Mouse (Mus musculus) lung, embryonic 14.5 days (tissue): Measurements from ENCODE around the gene Tm6sf2. TPM values are rescaled to one million over a fixed set of nuclear protein-coding genes. Genes with fewer than 3 reads are reported as not detected.
A peak's percentile ranks its signal among the peaks of the same experiment; 100 is the strongest.

Experiments
- ATAC-seq: fragments of 200-750 bp; cut with Nextera tagmentation; 2 replicates; pipeline ENCODE4 v1.8.0; 2017; ENCODE audit warnings: mild to moderate bottlenecking, moderate TSS enrichment, moderate library complexity; ENCODE audit not compliant: insufficient read depth
- DNase-seq: peaks from one replicate; pipeline ENCODE4 v3.0.0-alpha.2; 2015
- H3K27ac ChIP-seq: fragments of 300-500 bp; sonication (generic); 2 replicates; pipeline ENCODE4 v1.5.1; 2014; ENCODE audit warnings: low read depth, mild to moderate bottlenecking, moderate library complexity
- H3K27me3 ChIP-seq: fragments of 300-500 bp; sonication (generic); 2 replicates; pipeline ENCODE4 v1.6.1; 2014; ENCODE audit warnings: low read length, control low read depth; ENCODE audit not compliant: insufficient read depth
- H3K36me3 ChIP-seq: fragments of 300-500 bp; sonication (generic); 2 replicates; pipeline ENCODE4 v1.6.1; 2014; ENCODE audit warnings: control low read depth; ENCODE audit not compliant: insufficient read depth
- H3K4me1 ChIP-seq: fragments of 300-500 bp; sonication (generic); 2 replicates; pipeline ENCODE4 v1.6.1; 2014; ENCODE audit warnings: antibody characterized with exemption, control low read depth; ENCODE audit not compliant: insufficient read depth
- H3K4me2 ChIP-seq: fragments of 300-500 bp; sonication (generic); 2 replicates; pipeline ENCODE4 v1.6.1; 2014; ENCODE audit warnings: mild to moderate bottlenecking
- H3K4me3 ChIP-seq: fragments of 300-500 bp; sonication (generic); 2 replicates; pipeline ENCODE4 v1.5.1; 2014; ENCODE audit warnings: low read depth, low read length
- H3K9ac ChIP-seq: fragments of 300-500 bp; sonication (generic); 2 replicates; pipeline ENCODE4 v1.6.1; 2014
- H3K9me3 ChIP-seq: fragments of 300-500 bp; sonication (generic); 2 replicates; pipeline ENCODE4 v1.6.1; 2016; ENCODE audit warnings: low read depth, low read length, control low read depth
- CTCF ChIP-seq: IDR thresholded peaks from 2 replicates; pipeline ENCODE4 v1.5.1; 2016; ENCODE audit warnings: antibody characterized with exemption, low read depth
- WGBS: fragments of 180-500 bp; shearing (Covaris S2); extraction: QIAGEN DNeasy Blood & Tissue Kit; methylation state at CpG from one replicate; pipeline ENCODE4 v1.1.7; 2014; 5-methylcytosine and 5-hydroxymethylcytosine counted together
- polyA plus RNA-seq: library from polyadenylated mRNA; unstranded; fragments of >200 nt; fragmentation: Nextera tagmentation; extraction: Ambion mirVana; gene quantifications from 2 replicates; pipeline ENCODE4 v1.2.1, GENCODE M21; 2014

Tm6sf2 gene
- polyA plus RNA-seq, 1 experiment from 2014 or later, result 1.1 TPM

DNA sequence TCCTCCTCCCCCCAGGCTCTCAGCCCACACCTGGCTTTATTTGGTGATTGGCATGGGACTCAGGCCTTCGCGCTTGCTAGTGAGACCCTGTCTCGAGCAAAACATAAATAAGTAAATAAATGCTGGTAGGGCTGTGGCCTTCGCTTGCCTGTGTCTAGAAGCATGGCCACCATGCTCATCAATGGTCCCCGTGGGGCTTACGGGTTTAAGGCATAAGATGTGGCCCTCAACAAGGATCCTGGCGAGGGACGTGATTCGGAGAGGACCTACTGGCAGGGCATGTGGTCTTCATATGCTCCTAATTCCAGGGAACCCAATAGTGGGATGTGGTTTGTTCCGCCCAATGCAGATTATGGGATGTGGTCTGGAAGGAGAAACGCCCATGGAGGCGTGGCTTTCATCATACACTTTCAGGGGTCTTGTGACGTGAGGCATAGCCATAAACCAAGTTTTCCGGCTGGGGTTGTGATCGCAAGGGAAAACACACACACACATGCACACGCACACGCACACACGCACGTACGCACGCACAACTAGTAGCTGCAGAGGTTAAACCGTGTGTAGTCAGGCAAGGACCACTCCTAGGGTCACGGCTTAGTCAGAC is 38.6 kb downstream of the Tm6sf2 start:
- ATAC-seq (no peak), DNase-seq (no peak)
- no peaks in the 10 kb centered on the region for H3K4me1 ChIP-seq
- no peaks in the 10 kb centered on the region for H3K36me3 ChIP-seq
- H3K27me3 ChIP-seq, result peaks cover 47% of the 10 kb centered on the region
- H3K9me3 ChIP-seq, result no peaks in the 10 kb centered on the region
- H3K4me2 ChIP-seq, result no peak overlapping the region
- 45% methylated on average over 23 of the region's 23 CpGs for WGBS
- no peak for TF ChIP-seq CTCF
- no peak overlapping the region for H3K4me3 ChIP-seq
- H3K27ac ChIP-seq, result no peak overlapping the region
- H3K9ac ChIP-seq, result no peak overlapping the region

DNA sequence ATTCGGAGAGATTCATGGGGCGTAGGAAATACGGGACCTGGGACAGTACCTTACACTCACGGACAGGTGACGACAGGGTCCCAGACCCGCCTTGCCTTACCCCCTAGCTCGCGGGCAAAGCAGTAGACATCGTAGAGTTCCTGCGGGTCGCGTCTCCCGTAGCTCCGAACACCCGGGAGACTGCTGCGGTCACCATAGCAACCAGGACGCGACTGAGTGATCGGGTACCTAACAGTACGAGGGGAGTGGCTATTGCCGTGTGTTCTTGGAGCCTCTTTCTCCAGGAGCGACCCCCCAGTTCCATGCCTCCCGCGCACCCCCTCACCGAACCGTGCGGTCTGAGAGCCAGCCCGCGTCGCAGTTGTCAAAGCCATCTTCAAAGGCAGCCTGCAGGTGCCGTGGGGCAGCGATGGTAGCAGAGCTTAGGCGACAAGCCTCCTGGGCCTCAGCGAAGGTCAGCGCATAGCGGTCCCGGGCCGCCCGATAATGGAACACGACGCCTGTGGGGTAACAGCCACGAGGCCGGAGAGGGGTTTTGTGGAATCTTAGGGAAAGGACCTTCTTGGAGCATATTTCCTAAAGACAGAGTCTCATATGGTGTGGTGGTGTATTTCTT is 39.8 kb downstream of the Tm6sf2 start:
- WGBS, result 4% methylated on average over 43 of the region's 43 CpGs
- Histone ChIP-seq H3K27me3 (peaks cover 53% of the 10 kb centered on the region), H3K4me1 (no peaks in the 10 kb centered on the region), H3K36me3 (no peaks in the 10 kb centered on the region), H3K4me2 (no peak overlapping the region), H3K27ac (no peak overlapping the region), H3K9me3 (no peaks in the 10 kb centered on the region), H3K4me3 (no peak overlapping the region), H3K9ac (no peak overlapping the region)
- no peak for ATAC-seq
- TF ChIP-seq CTCF, result no peak
- no peak for DNase-seq

DNA sequence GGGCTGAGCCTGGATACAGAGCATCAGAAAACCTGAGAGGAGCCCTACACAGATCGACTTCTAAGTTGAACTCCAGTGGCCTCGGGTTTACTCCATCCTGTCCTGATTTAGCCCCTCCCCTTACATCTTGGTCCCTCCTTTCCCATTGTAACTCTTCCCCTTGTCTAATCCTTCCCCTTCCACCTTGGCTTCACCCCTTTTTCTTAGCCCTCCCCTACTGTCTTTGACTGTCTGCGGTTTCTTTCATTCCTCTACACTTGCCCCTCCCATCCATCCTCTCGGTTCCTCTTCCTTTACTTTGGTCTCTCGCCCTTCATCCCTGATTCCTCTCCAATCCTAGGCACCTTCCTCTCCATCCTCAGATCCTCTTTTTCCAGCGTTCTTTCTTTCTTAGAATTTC is 41.8 kb downstream of the Tm6sf2 start:
- Histone ChIP-seq H3K4me1 (no peaks in the 10 kb centered on the region), H3K4me3 (no peak overlapping the region), H3K4me2 (no peak overlapping the region), H3K27me3 (peaks cover 72% of the 10 kb centered on the region), H3K27ac (no peak overlapping the region), H3K9me3 (no peaks in the 10 kb centered on the region), H3K36me3 (no peaks in the 10 kb centered on the region), H3K9ac (no peak overlapping the region)
- DNase-seq (no peak), ATAC-seq (no peak)
- TF ChIP-seq CTCF, result no peak
- WGBS, result 20% methylated on average over 6 of the region's 6 CpGs

DNA sequence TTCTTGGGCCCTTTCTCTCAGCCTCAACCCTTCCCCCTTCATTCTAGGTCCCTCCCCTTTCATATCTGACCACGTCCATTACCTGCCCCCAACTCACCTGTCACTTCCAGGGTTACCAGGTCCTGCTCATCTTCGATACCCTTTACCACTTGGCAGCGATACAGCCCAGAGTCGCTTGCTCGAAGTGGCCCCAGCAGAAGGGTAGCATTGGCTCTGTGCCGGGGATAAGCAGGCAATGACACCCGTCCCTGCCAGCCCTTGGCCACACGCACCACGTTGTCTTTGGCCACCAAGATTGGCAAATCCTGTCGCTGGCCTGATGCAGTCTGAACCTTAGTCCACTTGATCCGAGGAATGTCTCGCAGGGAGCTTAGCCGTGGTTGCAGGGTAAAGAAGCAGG is 42.2 kb downstream of the Tm6sf2 start:
- no peak for TF ChIP-seq CTCF
- H3K27ac ChIP-seq, result no peak overlapping the region
- H3K4me2 ChIP-seq, result no peak overlapping the region
- WGBS, result 62% methylated on average over 13 of the region's 13 CpGs
- no peak overlapping the region for H3K9ac ChIP-seq
- no peak overlapping the region for H3K4me3 ChIP-seq
- ATAC-seq (no peak), DNase-seq (no peak)
- H3K9me3 ChIP-seq, result no peaks in the 10 kb centered on the region
- H3K4me1 ChIP-seq, result no peaks in the 10 kb centered on the region
- no peaks in the 10 kb centered on the region for H3K36me3 ChIP-seq
- peaks cover 74% of the 10 kb centered on the region for H3K27me3 ChIP-seq

DNA sequence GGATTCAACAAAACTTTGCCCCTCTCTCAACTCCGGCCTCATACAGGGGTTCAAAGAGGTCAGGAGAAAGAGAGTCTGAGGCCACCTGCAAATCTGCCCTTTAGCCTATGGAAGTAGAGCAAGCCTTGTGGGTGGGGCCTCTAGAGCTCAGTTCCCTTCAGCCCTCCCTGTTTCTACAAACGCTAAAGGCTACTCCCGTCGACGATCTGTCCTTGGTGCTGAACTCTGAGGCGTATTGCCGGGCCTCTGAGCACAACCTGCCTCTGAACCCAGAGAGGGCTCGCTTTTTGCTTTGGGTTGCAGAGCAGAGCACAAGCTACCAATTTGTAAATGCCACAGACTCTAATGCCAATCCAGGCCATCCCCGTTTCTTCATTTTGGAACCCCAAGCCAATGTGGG is 44.9 kb downstream of the Tm6sf2 start:
- peak; percentile 83 for DNase-seq
- no peak overlapping the region for H3K4me2 ChIP-seq
- no peak overlapping the region for H3K9ac ChIP-seq
- H3K4me3 ChIP-seq, result no peak overlapping the region
- TF ChIP-seq CTCF, result no peak
- no peaks in the 10 kb centered on the region for H3K9me3 ChIP-seq
- peaks cover 57% of the 10 kb centered on the region for H3K27me3 ChIP-seq
- no peaks in the 10 kb centered on the region for H3K36me3 ChIP-seq
- H3K27ac ChIP-seq, result no peak overlapping the region
- no peak for ATAC-seq
- no peaks in the 10 kb centered on the region for H3K4me1 ChIP-seq
- WGBS, result 7% methylated on average over 9 of the region's 9 CpGs

DNA sequence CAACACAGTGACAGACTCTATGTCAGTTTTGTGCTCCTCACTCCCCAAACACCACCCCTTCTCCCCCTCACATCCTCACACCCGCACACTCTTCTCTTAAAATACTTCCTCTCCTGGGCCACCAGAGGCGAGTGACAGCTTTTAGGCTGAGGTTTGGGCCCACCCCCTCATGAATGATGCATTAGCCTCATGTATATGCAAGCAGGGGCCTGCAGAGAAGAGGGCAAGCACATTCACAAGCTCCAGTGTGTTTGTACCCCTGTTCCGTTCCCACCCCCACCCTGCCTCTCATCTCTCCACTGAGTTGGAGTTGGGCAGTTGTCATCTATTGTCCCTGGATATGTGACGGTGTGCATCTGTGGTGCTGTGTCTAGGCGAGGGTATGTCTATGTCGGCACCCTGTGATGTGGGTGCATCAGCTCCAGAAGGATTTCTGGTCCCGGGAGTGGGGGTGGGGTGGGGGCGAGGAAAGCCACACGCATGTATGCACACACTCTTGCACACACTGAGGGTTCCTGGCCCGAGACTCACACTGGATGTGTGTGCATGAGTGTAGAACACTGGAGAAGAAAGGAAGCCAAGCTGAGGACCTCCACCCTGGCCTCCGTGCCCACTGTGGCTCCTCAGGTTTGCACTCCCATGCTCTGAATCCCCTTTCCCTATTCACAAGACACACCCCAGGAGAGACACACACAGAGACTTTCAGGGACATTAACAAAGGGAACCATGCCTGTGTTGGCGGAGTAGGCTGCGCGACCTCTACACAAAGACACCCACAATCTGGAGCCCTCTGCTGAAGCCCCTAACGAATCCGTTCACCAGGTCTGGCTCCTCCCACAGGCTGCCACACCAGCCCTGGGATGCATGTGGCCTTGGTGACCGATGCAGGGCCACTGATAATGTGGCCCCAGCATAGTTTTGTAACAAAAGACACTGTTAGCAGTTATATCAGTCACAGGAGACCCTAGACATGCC is 46.3 kb downstream of the Tm6sf2 start:
- no peaks in the 10 kb centered on the region for H3K9me3 ChIP-seq
- H3K4me2 ChIP-seq, result no peak overlapping the region
- DNase-seq (no peak), ATAC-seq (no peak)
- no peak overlapping the region for H3K9ac ChIP-seq
- no peaks in the 10 kb centered on the region for H3K4me1 ChIP-seq
- no peak for TF ChIP-seq CTCF
- no peak overlapping the region for H3K27ac ChIP-seq
- 13% methylated on average over 17 of the region's 17 CpGs for whole genome bisulfite sequencing
- H3K4me3 ChIP-seq, result no peak overlapping the region
- H3K36me3 ChIP-seq, result no peaks in the 10 kb centered on the region
- peaks cover 44% of the 10 kb centered on the region for H3K27me3 ChIP-seq

DNA sequence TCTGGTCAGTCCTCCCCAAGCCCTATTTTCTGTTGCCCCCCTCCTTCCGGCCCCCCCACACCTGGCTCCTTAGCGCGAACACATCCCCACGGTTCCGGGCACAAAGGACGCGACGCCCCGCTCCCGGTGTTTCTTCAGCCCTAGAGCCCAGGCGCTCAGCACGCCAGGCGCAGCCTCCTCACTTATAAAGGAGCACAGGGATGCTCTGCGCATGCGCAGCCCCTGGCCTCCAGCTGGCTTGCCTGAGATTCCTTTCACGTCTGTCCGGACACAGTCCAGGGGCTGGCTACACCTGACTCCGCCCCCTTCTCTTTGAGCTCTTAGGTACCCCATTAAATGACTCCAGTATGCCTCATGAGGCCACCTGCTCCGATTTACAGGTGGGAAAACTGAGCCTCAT is 47.9 kb downstream of the Tm6sf2 start, which contains the start of gene Ncan:
Gene Ncan, minus strand, starts transcription at position 207 of the 400 bp plus-strand sequence.
- Histone ChIP-seq H3K9ac (no peak within 1 kb of the TSS), H3K9me3 (no peaks in the 10 kb centered on the region), H3K4me1 (no peaks in the 10 kb centered on the region), H3K4me2 (peak within 1 kb of the TSS; percentile 44; the same call in 1 of the 2 replicates), H3K36me3 (no peaks in the 10 kb centered on the region), H3K27me3 (peaks cover 39% of the 10 kb centered on the region), H3K4me3 (no peak within 1 kb of the TSS), H3K27ac (no peak within 1 kb of the TSS)
- ATAC-seq, result peak; percentile 31; the same call in 1 of the 2 replicates
- WGBS, result 2% methylated on average over 19 of the region's 19 CpGs
- no peak for TF ChIP-seq CTCF
- peak; percentile 82 for DNase-seq
